Mouse (Mus musculus) limb, embryonic 10.5 days (tissue): ENCODE measurements around the gene 1700024G13Rik. TPM values are rescaled to one million over a fixed set of nuclear protein-coding genes. Genes with fewer than 3 reads are reported as not detected.

Source experiments
- polyA plus RNA-seq: library from polyadenylated mRNA; unstranded; fragments of >200 nt; fragmentation: Nextera tagmentation; extraction: Ambion mirVana; gene quantifications from 2 replicates; pipeline ENCODE4 v1.2.1, GENCODE M21; 2016

Gene 1700024G13Rik
- polyA plus RNA-seq, 1 experiment from 2014 or later = not detected

Other genes with a start within 250 kb of the 1700024G13Rik start
- not detected in 2 replicates for gene Msmb, start 246.4 kb downstream of the 1700024G13Rik start, polyA plus RNA-seq
- gene Ncoa4, start 228.5 kb downstream of the 1700024G13Rik start, polyA plus RNA-seq = 61.3 and 67.2 TPM in 2 replicates
- gene Timm23, start 186.5 kb downstream of the 1700024G13Rik start, polyA plus RNA-seq = 353 and 441 TPM in 2 replicates
- 52.4 and 56.0 TPM in 2 replicates for gene Parg, start 186.4 kb downstream of the 1700024G13Rik start, polyA plus RNA-seq
- gene Ogdhl, start 66.4 kb downstream of the 1700024G13Rik start, polyA plus RNA-seq = 15.8 and 21.1 TPM in 2 replicates
- not detected in 2 replicates for gene Slc18a3, start 76.5 kb upstream of the 1700024G13Rik start, polyA plus RNA-seq
- gene Chat, start 77.6 kb upstream of the 1700024G13Rik start, polyA plus RNA-seq = not detected in 2 replicates
- gene Ercc6, start 125.1 kb upstream of the 1700024G13Rik start, polyA plus RNA-seq = 22.5 and 31.4 TPM in 2 replicates
- not detected in 2 replicates for gene Prrxl1, start 211.0 kb upstream of the 1700024G13Rik start, polyA plus RNA-seq